ENCODE assay signal across 19 mouse cellular contexts in the genomic region with DNA sequence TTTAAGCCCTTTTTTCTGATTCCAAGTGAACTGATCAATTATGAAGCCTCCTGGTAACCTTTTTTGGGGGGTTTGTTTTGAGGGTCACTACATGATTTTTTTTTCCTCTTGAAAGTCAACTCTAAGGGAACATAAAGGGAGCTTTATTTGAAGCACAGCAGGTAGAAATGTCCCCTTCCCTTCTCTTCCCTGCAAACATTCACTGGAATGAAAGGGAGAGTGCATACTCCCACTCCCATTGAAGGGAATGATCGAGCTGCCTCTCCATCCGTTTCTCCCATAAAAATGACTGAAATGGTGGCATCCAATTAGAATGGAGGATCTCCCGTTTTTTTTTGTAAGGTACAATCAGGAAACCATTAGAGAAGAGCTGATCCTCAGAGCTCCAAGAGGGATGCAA.
DNase-seq lines count a peak whose midpoint lies in the region; ATAC-seq lines count a peak whose summit lies in the region.
"Had no signal": no experiment of that assay in that cellular context is flagged by ENCODE, and none has a peak within 500 bp of the region (broad histone marks: within the 10 kb centered on the region; RNA-seq: fewer than 3 reads in every experiment).

No protein-coding gene starts in this region.

- WGBS in forebrain, embryonic 12.5 days = 11% methylated on average over 3 of the region's 3 CpGs
- WGBS in forebrain, embryonic 13.5 days = 5% methylated on average over 3 of the region's 3 CpGs
- WGBS in midbrain, embryonic 12.5 days = 25% methylated on average over 3 of the region's 3 CpGs
- WGBS in midbrain, embryonic 15.5 days = 24% methylated on average over 3 of the region's 3 CpGs
- WGBS in hindbrain, embryonic 12.5 days = 13% methylated on average over 3 of the region's 3 CpGs

- no peak overlapping the region for H3K4me2 ChIP-seq in forebrain, embryonic 12.5 days
- no peak overlapping the region for H3K4me2 ChIP-seq in forebrain, embryonic 13.5 days
- H3K4me2 ChIP-seq in midbrain, embryonic 12.5 days (replicated peaks) = no peak overlapping the region
- H3K4me2 ChIP-seq in midbrain, embryonic 15.5 days = no peak overlapping the region
- no peak overlapping the region for H3K4me2 ChIP-seq in hindbrain, embryonic 12.5 days (replicated peaks)
- H3K4me2 ChIP-seq: limb, embryonic 15.5 days; lung, embryonic 14.5 days had no signal

- peak; percentile 12 for DNase-seq in mesoderm, embryonic 11.5 days (ENCODE audit: low read depth, low spot score)
- DNase-seq: cerebellum, adult 11 months; cerebellum, adult 9-11 months; gastrocnemius, postnatal 36 days; kidney, adult 18-20 months; kidney, postnatal 4 days; lung, embryonic 14.5 days; right cerebral cortex, postnatal 25 days had no signal

- ATAC-seq in forebrain, embryonic 12.5 days (ENCODE audit: low FRiP score) = no peak
- no peak for ATAC-seq in forebrain, embryonic 13.5 days
- ATAC-seq in midbrain, embryonic 12.5 days (ENCODE audit: low FRiP score, low read depth) = no peak
- no peak for ATAC-seq in midbrain, embryonic 15.5 days (replicated peaks)
- peak; percentile 24; the same call in 1 of the 2 replicates for ATAC-seq in hindbrain, embryonic 12.5 days (ENCODE audit: low FRiP score)
- no peak for ATAC-seq in megakaryocyte-erythroid progenitor cell, adult 5-6 weeks (replicated peaks; ENCODE audit: low FRiP score, low TSS enrichment, poor library complexity, severe bottlenecking)
- ATAC-seq: Patski had no signal

- peaks cover 10% of the 10 kb centered on the region for H3K4me1 ChIP-seq in forebrain, embryonic 12.5 days
- H3K4me1 ChIP-seq in forebrain, embryonic 13.5 days = peaks cover 12% of the 10 kb centered on the region
- 0 out of 2 replicates have a peak, but pooled peaks cover 7% of the 10 kb centered on the region for H3K4me1 ChIP-seq in midbrain, embryonic 12.5 days
- no peaks in the 10 kb centered on the region for H3K4me1 ChIP-seq in midbrain, embryonic 15.5 days
- H3K4me1 ChIP-seq in hindbrain, embryonic 12.5 days = peaks cover 7% of the 10 kb centered on the region; the same call in 1 of the 2 replicates
- H3K4me1 ChIP-seq: limb, embryonic 15.5 days had no signal

- H3K9me3 ChIP-seq in forebrain, embryonic 12.5 days = no peaks in the 10 kb centered on the region
- H3K9me3 ChIP-seq in forebrain, embryonic 13.5 days (replicated peaks) = no peaks in the 10 kb centered on the region
- no peaks in the 10 kb centered on the region for H3K9me3 ChIP-seq in midbrain, embryonic 12.5 days
- H3K9me3 ChIP-seq in midbrain, embryonic 15.5 days = no peaks in the 10 kb centered on the region
- H3K9me3 ChIP-seq in hindbrain, embryonic 12.5 days (replicated peaks) = no peaks in the 10 kb centered on the region
- H3K9me3 ChIP-seq: G1E; limb, embryonic 15.5 days had no signal

- H3K27ac ChIP-seq in forebrain, embryonic 12.5 days = 0 out of 2 replicates have a peak overlapping the region, but pooled peaks have one; percentile 0
- H3K27ac ChIP-seq in forebrain, embryonic 13.5 days = no peak overlapping the region
- H3K27ac ChIP-seq in midbrain, embryonic 12.5 days (replicated peaks) = 0 out of 2 replicates have a peak overlapping the region, but pooled peaks have one; percentile 42
- no peak overlapping the region for H3K27ac ChIP-seq in midbrain, embryonic 15.5 days
- no peak overlapping the region; the same call in 1 of the 2 replicates for H3K27ac ChIP-seq in hindbrain, embryonic 12.5 days
- H3K27ac ChIP-seq: limb, embryonic 15.5 days; liver, embryonic 14.5 days had no signal

- no peaks in the 10 kb centered on the region for H3K36me3 ChIP-seq in forebrain, embryonic 12.5 days (replicated peaks)
- H3K36me3 ChIP-seq in forebrain, embryonic 13.5 days (ENCODE audit: poor library complexity, severe bottlenecking) = no peaks in the 10 kb centered on the region
- H3K36me3 ChIP-seq in midbrain, embryonic 12.5 days = no peaks in the 10 kb centered on the region
- H3K36me3 ChIP-seq in midbrain, embryonic 15.5 days (replicated peaks) = no peaks in the 10 kb centered on the region
- no peaks in the 10 kb centered on the region for H3K36me3 ChIP-seq in hindbrain, embryonic 12.5 days
- H3K36me3 ChIP-seq: G1E; limb, embryonic 15.5 days had no signal

- no peaks in the 10 kb centered on the region for H3K27me3 ChIP-seq in forebrain, embryonic 12.5 days
- H3K27me3 ChIP-seq in forebrain, embryonic 13.5 days = no peaks in the 10 kb centered on the region
- H3K27me3 ChIP-seq in midbrain, embryonic 12.5 days = no peaks in the 10 kb centered on the region
- no peaks in the 10 kb centered on the region for H3K27me3 ChIP-seq in midbrain, embryonic 15.5 days (replicated peaks)
- H3K27me3 ChIP-seq in hindbrain, embryonic 12.5 days = no peaks in the 10 kb centered on the region
- H3K27me3 ChIP-seq: limb, embryonic 15.5 days had no signal

- H3K9ac ChIP-seq in forebrain, embryonic 12.5 days = no peak overlapping the region
- H3K9ac ChIP-seq in forebrain, embryonic 13.5 days = no peak overlapping the region
- no peak overlapping the region for H3K9ac ChIP-seq in midbrain, embryonic 12.5 days (replicated peaks)
- no peak overlapping the region for H3K9ac ChIP-seq in midbrain, embryonic 15.5 days
- H3K9ac ChIP-seq in hindbrain, embryonic 12.5 days = no peak overlapping the region
- H3K9ac ChIP-seq: limb, embryonic 15.5 days; liver, embryonic 14.5 days; lung, embryonic 14.5 days had no signal

- no peak overlapping the region for H3K4me3 ChIP-seq in forebrain, embryonic 12.5 days (replicated peaks)
- H3K4me3 ChIP-seq in forebrain, embryonic 13.5 days = no peak overlapping the region
- no peak overlapping the region for H3K4me3 ChIP-seq in midbrain, embryonic 12.5 days
- no peak overlapping the region for H3K4me3 ChIP-seq in midbrain, embryonic 15.5 days
- H3K4me3 ChIP-seq in hindbrain, embryonic 12.5 days = no peak overlapping the region
- H3K4me3 ChIP-seq: limb, embryonic 15.5 days; myocyte had no signal

Comparison
In these comparisons a context has a peak if more than half of its experiments do, and no peak if none do; other contexts are left out.
1. H3K27ac ChIP-seq: peak in forebrain, embryonic 12.5 days (single experiment) and midbrain, embryonic 12.5 days (single experiment); none in forebrain, embryonic 13.5 days (single experiment), midbrain, embryonic 15.5 days (single experiment) and hindbrain, embryonic 12.5 days (single experiment).